In genomic region chr10:120875672-120876463, GRCm38 (mm10) we compare ENCODE assay signal across 9 mouse cellular contexts. TPM values are rescaled to one million over a fixed set of nuclear protein-coding genes. Genes with fewer than 3 reads are reported as not detected.
DNase-seq lines count a peak whose midpoint lies in the region; ATAC-seq and TF ChIP-seq lines count a peak whose summit lies in the region.
"Had no signal": no experiment of that assay in that cellular context is flagged by ENCODE, and none has a peak within 500 bp of the region (broad histone marks: within the 10 kb centered on the region; RNA-seq: fewer than 3 reads in every experiment).

No protein-coding gene starts in this region.

- no peaks in the 10 kb centered on the region for H3K27me3 ChIP-seq in forebrain, embryonic 11.5 days (ENCODE audit: control insufficient read depth, insufficient read depth, low read length)
- H3K27me3 ChIP-seq in heart, embryonic 16.5 days (ENCODE audit: control insufficient read depth, insufficient read depth, low read length): no peaks in the 10 kb centered on the region
- H3K27me3 ChIP-seq in liver, embryonic 14.5 days (ENCODE audit: control insufficient read depth, insufficient read depth, low read length): no peaks in the 10 kb centered on the region
- no peaks in the 10 kb centered on the region for H3K27me3 ChIP-seq in neural tube, embryonic 11.5 days (ENCODE audit: control insufficient read depth, insufficient read depth, low read length)
- no peaks in the 10 kb centered on the region for H3K27me3 ChIP-seq in stomach, embryonic 16.5 days (ENCODE audit: control insufficient read depth, insufficient read depth, low read length)

- no peaks in the 10 kb centered on the region for H3K9me3 ChIP-seq in forebrain, embryonic 11.5 days (ENCODE audit: control insufficient read depth, low read length)
- no peaks in the 10 kb centered on the region for H3K9me3 ChIP-seq in heart, embryonic 16.5 days (replicated peaks; ENCODE audit: control insufficient read depth, low read length)
- no peaks in the 10 kb centered on the region for H3K9me3 ChIP-seq in liver, embryonic 14.5 days (ENCODE audit: control insufficient read depth, low read length)
- H3K9me3 ChIP-seq in neural tube, embryonic 11.5 days (ENCODE audit: control insufficient read depth, low read length): no peaks in the 10 kb centered on the region
- no peaks in the 10 kb centered on the region for H3K9me3 ChIP-seq in stomach, embryonic 16.5 days (replicated peaks; ENCODE audit: control insufficient read depth, low read length)

- ATAC-seq in CD4-positive, CD25-positive, alpha-beta regulatory T cell, adult 4 months: peak; percentile 62
- ATAC-seq in forebrain, embryonic 11.5 days (replicated peaks; ENCODE audit: low FRiP score): peak; percentile 67
- ATAC-seq in heart, embryonic 16.5 days (replicated peaks; ENCODE audit: extremely low read depth, insufficient read depth, low FRiP score): peak; percentile 75
- peak; percentile 64 for ATAC-seq in liver, embryonic 14.5 days (ENCODE audit: insufficient read depth)
- peak; percentile 36; the same call in 1 of the 2 replicates for ATAC-seq in neural tube, embryonic 11.5 days (ENCODE audit: insufficient read depth, low FRiP score, low TSS enrichment)
- ATAC-seq in stomach, embryonic 16.5 days (ENCODE audit: insufficient read depth, low FRiP score): peak; percentile 67

- WGBS in forebrain, embryonic 11.5 days: 17% methylated on average over 26 of the region's 26 CpGs
- WGBS in heart, embryonic 16.5 days: 11% methylated on average over 26 of the region's 26 CpGs
- 12% methylated on average over 26 of the region's 26 CpGs for WGBS in liver, embryonic 14.5 days (ENCODE audit: insufficient replicate concordance)
- 20% methylated on average over 26 of the region's 26 CpGs for WGBS in neural tube, embryonic 11.5 days
- 17% methylated on average over 26 of the region's 26 CpGs for WGBS in stomach, embryonic 16.5 days

- peak; percentile 96 for TF ChIP-seq CTCF in liver, embryonic 14.5 days (IDR thresholded peaks at IDR 0.05; ENCODE audit: low read depth)

- no peak for TF ChIP-seq EP300 in liver, embryonic 14.5 days (IDR thresholded peaks at IDR 0.05; ENCODE audit: low read depth)

- no peak overlapping the region for H3K9ac ChIP-seq in forebrain, embryonic 11.5 days (ENCODE audit: low read length)
- peak overlapping the region; percentile 66 for H3K9ac ChIP-seq in heart, embryonic 16.5 days (ENCODE audit: low read length)
- H3K9ac ChIP-seq in liver, embryonic 14.5 days (replicated peaks): no peak overlapping the region
- H3K9ac ChIP-seq in neural tube, embryonic 11.5 days (ENCODE audit: low read length): 0 out of 2 replicates have a peak overlapping the region, but pooled peaks have one; percentile 14
- H3K9ac ChIP-seq in stomach, embryonic 16.5 days (ENCODE audit: low read length): peak overlapping the region; percentile 46; the same call in 1 of the 2 replicates

- DNase-seq in c-Kit-positive CD71-negative TER-119-negative erythroid progenitor cells, embryonic 14.5 days (ENCODE audit: low read depth): peak; percentile 82
- peak; percentile 93 for DNase-seq in forebrain, embryonic 11.5 days (ENCODE audit: low spot score)
- DNase-seq in kidney, postnatal 36 days: peak; percentile 82 to 92
- peak in 2 of 3 experiments; percentile 45 to 49 for DNase-seq in liver, embryonic 14.5 days (ENCODE audit: low read depth in 3 of 3, low spot score in 3 of 3)
- DNase-seq in neural tube, embryonic 11.5 days (ENCODE audit: low spot score): peak; percentile 88

- H3K27ac ChIP-seq in forebrain, embryonic 11.5 days (ENCODE audit: low read depth, low read length): no peak overlapping the region
- H3K27ac ChIP-seq in heart, embryonic 16.5 days (ENCODE audit: low read length): peak overlapping the region; percentile 89
- no peak overlapping the region for H3K27ac ChIP-seq in liver, embryonic 14.5 days
- H3K27ac ChIP-seq in neural tube, embryonic 11.5 days (ENCODE audit: low read depth, low read length): no peak overlapping the region
- peak overlapping the region; percentile 21 for H3K27ac ChIP-seq in stomach, embryonic 16.5 days (ENCODE audit: low read length)

- no peak overlapping the region for H3K4me3 ChIP-seq in forebrain, embryonic 11.5 days (ENCODE audit: low read depth, low read length)
- peak overlapping the region; percentile 18 for H3K4me3 ChIP-seq in heart, embryonic 16.5 days (ENCODE audit: low read length)
- H3K4me3 ChIP-seq in liver, embryonic 14.5 days (ENCODE audit: insufficient read depth in 1 of 2, low read depth in 2 of 2, low read length in 2 of 2): peak overlapping the region in 1 of 2 experiments; percentile 12; a peak in 1 of 4 replicates
- no peak overlapping the region for H3K4me3 ChIP-seq in neural tube, embryonic 11.5 days (ENCODE audit: low read depth, low read length)
- peak overlapping the region; percentile 7 for H3K4me3 ChIP-seq in stomach, embryonic 16.5 days (replicated peaks; ENCODE audit: low read length)
- H3K4me3 ChIP-seq: erythroblast, embryonic 14.5 days had no signal

- H3K4me2 ChIP-seq in forebrain, embryonic 11.5 days (ENCODE audit: low read depth, low read length, severe bottlenecking): peak overlapping the region; percentile 33; the same call in 1 of the 2 replicates
- peak overlapping the region; percentile 52 for H3K4me2 ChIP-seq in heart, embryonic 16.5 days (ENCODE audit: low read depth, low read length)
- peak overlapping the region; percentile 49 for H3K4me2 ChIP-seq in liver, embryonic 14.5 days (ENCODE audit: low read depth)
- H3K4me2 ChIP-seq in neural tube, embryonic 11.5 days (ENCODE audit: low read depth): peak overlapping the region; percentile 18; the same call in 1 of the 2 replicates
- peak overlapping the region; percentile 52 for H3K4me2 ChIP-seq in stomach, embryonic 16.5 days (ENCODE audit: low read depth, low read length)

- 0 out of 2 replicates have a peak, but pooled peaks cover 4% of the 10 kb centered on the region for H3K4me1 ChIP-seq in forebrain, embryonic 11.5 days (replicated peaks; ENCODE audit: control insufficient read depth, insufficient read depth, low read length)
- H3K4me1 ChIP-seq in heart, embryonic 16.5 days (ENCODE audit: control insufficient read depth, insufficient read depth, low read length): peaks cover 56% of the 10 kb centered on the region
- H3K4me1 ChIP-seq in liver, embryonic 14.5 days (replicated peaks; ENCODE audit: control insufficient read depth in 2 of 2, insufficient read depth in 2 of 2, low read length in 1 of 2): 0 out of 4 replicates have a peak, but pooled peaks cover 0 to 9% of the 10 kb centered on the region in 2 experiments
- H3K4me1 ChIP-seq in neural tube, embryonic 11.5 days (ENCODE audit: control insufficient read depth, insufficient read depth, low read length): peaks cover 4% of the 10 kb centered on the region; the same call in 1 of the 2 replicates
- H3K4me1 ChIP-seq in stomach, embryonic 16.5 days (ENCODE audit: control insufficient read depth, insufficient read depth, low read length): peaks cover 37% of the 10 kb centered on the region

- no peaks in the 10 kb centered on the region for H3K36me3 ChIP-seq in forebrain, embryonic 11.5 days (ENCODE audit: control insufficient read depth, insufficient read depth, low read length)
- H3K36me3 ChIP-seq in heart, embryonic 16.5 days (ENCODE audit: control insufficient read depth, insufficient read depth): no peaks in the 10 kb centered on the region
- H3K36me3 ChIP-seq in liver, embryonic 14.5 days (replicated peaks; ENCODE audit: control insufficient read depth, insufficient read depth, low read depth): no peaks in the 10 kb centered on the region
- H3K36me3 ChIP-seq in neural tube, embryonic 11.5 days (ENCODE audit: control insufficient read depth, insufficient read depth, low read length): no peaks in the 10 kb centered on the region
- no peaks in the 10 kb centered on the region for H3K36me3 ChIP-seq in stomach, embryonic 16.5 days (ENCODE audit: control insufficient read depth, insufficient read depth, low read length)

RNA-seq across cellular contexts. Expression of gene Msrb3, which starts 23.0 kb away (rescaled TPM):
- under 1 TPM; 0.48 to 0.61 TPM for polyA plus RNA-seq in CD4-positive, CD25-positive, alpha-beta regulatory T cell, adult 4 months (2017; shearing (Covaris generic))
- polyA plus RNA-seq in forebrain, embryonic 11.5 days (2014; fragmentation: Nextera tagmentation; extraction: Ambion mirVana): 6.1 and 8.2 TPM in 2 replicates
- 38.3 and 39.8 TPM in 2 replicates for polyA plus RNA-seq in heart, embryonic 16.5 days (2015; fragmentation: Nextera tagmentation; extraction: Ambion mirVana)
- polyA plus RNA-seq in liver, embryonic 14.5 days (2012; rRNA removed): 0.98 and 1.5 TPM in 2 replicates
- polyA plus RNA-seq in liver, embryonic 14.5 days (2014; fragmentation: Nextera tagmentation; extraction: Ambion mirVana): 0.40 and 0.60 TPM in 2 replicates
- polyA plus RNA-seq in neural tube, embryonic 11.5 days (2014; fragmentation: Nextera tagmentation; extraction: Ambion mirVana): 5.1 and 5.2 TPM in 2 replicates
- 22.6 and 29.6 TPM in 2 replicates for polyA plus RNA-seq in stomach, embryonic 16.5 days (2015; fragmentation: Nextera tagmentation; extraction: Ambion mirVana)
- polyA plus RNA-seq: erythroblast, embryonic 14.5 days had no signal

Comparison
In these comparisons a context has a peak if more than half of its experiments do, and no peak if none do; other contexts are left out.
1. H3K27ac ChIP-seq: peak in heart, embryonic 16.5 days (single experiment) and stomach, embryonic 16.5 days (single experiment); none in forebrain, embryonic 11.5 days (single experiment), liver, embryonic 14.5 days (single experiment) and neural tube, embryonic 11.5 days (single experiment).
2. H3K4me3 ChIP-seq: peak in heart, embryonic 16.5 days (single experiment) and stomach, embryonic 16.5 days (single experiment); none in forebrain, embryonic 11.5 days (single experiment) and neural tube, embryonic 11.5 days (single experiment).
3. H3K9ac ChIP-seq: peak in heart, embryonic 16.5 days (single experiment), neural tube, embryonic 11.5 days (single experiment) and stomach, embryonic 16.5 days (single experiment); none in forebrain, embryonic 11.5 days (single experiment) and liver, embryonic 14.5 days (single experiment).
4. Peak in every context shown above with its lines, with median percentiles within 50 percentile points of each other: ATAC-seq, DNase-seq and H3K4me2 ChIP-seq.